Mouse (Mus musculus) heart, adult 18-20 months (tissue): ENCODE results near the gene Sobp. TPM values are rescaled to one million over a fixed set of nuclear protein-coding genes. Genes with fewer than 3 reads are reported as not detected.

Experiments used
- total RNA-seq, 2 experiments: library from RNA; stranded (reverse); gene quantifications; 2 replicates each; pipeline ENCODE4 v1.2.3; 2021

Gene Sobp
- total RNA-seq, 2 experiments from 2014 or later, result 12.3 to 15.4 TPM

Other genes starting within 250 kb of the Sobp start
- gene 9030612E09Rik, start 174 bp upstream of the Sobp start, total RNA-seq, result 1 to 10 TPM; 2.9 to 3.8 TPM
- gene Pdss2, start 47.0 kb upstream of the Sobp start, total RNA-seq, result 10 to 100 TPM; 35.0 to 35.9 TPM